Mouse (Mus musculus): ENCODE data around the gene Sema4g. TPM values are rescaled to one million over a fixed set of nuclear protein-coding genes. Genes with fewer than 3 reads are reported as not detected.
A peak's percentile ranks its signal among the peaks of the same experiment; 100 is the strongest.
"Not testable (repeated sequence)": the region's sequence is repeated elsewhere in the genome, so short reads cannot be mapped to it uniquely, and the experiment has no call there.

Gene Sema4g
- polyA plus RNA-seq, 1 experiment = 92.2 TPM

GRCm38 (mm10) chr19:45030746-45031693 is 42.1 kb downstream of the Sema4g start:
- no peak overlapping the region for H3K4me3 ChIP-seq (ENCODE audit: insufficient read depth, low read depth, low read length)
- peak; percentile 91 for DNase-seq
- H3K4me1 ChIP-seq (ENCODE audit: control insufficient read depth, insufficient read depth, low read length) = peaks cover 7% of the 10 kb centered on the region; the same call in 1 of the 2 replicates
- no peaks in the 10 kb centered on the region; the same call in 1 of the 2 replicates for H3K36me3 ChIP-seq (ENCODE audit: control insufficient read depth, insufficient read depth, low read length)
- TF ChIP-seq POLR2A (IDR thresholded peaks at IDR 0.05; ENCODE audit: low read depth, low read length) = no peak
- peak; percentile 82 for TF ChIP-seq CTCF (conservative IDR thresholded peaks at IDR 0.05; ENCODE audit: insufficient read depth, insufficient read length, low read depth, low read length)
- H3K27ac ChIP-seq (ENCODE audit: insufficient read depth, low read depth, low read length) = no peak overlapping the region
- no peaks in the 10 kb centered on the region for H3K27me3 ChIP-seq (replicated peaks; ENCODE audit: control insufficient read depth, insufficient read depth, low read length)
- 29% methylated on average over 20 of the region's 20 CpGs for WGBS

GRCm38 (mm10) chr19:45031780-45032179 is 42.9 kb downstream of the Sema4g start:
- H3K4me1 ChIP-seq (ENCODE audit: control insufficient read depth, insufficient read depth, low read length) = peaks cover 7% of the 10 kb centered on the region; the same call in 1 of the 2 replicates
- TF ChIP-seq CTCF (conservative IDR thresholded peaks at IDR 0.05; ENCODE audit: insufficient read depth, insufficient read length, low read depth, low read length) (peak; percentile 93), POLR2A (IDR thresholded peaks at IDR 0.05; ENCODE audit: low read depth, low read length) (no peak)
- H3K36me3 ChIP-seq (ENCODE audit: control insufficient read depth, insufficient read depth, low read length) = no peaks in the 10 kb centered on the region
- peak; percentile 85 for DNase-seq
- 20% methylated on average over 4 of the region's 4 CpGs for WGBS
- H3K27ac ChIP-seq (ENCODE audit: insufficient read depth, low read depth, low read length) = no peak overlapping the region
- no peak overlapping the region for H3K4me3 ChIP-seq (ENCODE audit: insufficient read depth, low read depth, low read length)
- no peaks in the 10 kb centered on the region for H3K27me3 ChIP-seq (replicated peaks; ENCODE audit: control insufficient read depth, insufficient read depth, low read length)

GRCm38 (mm10) chr19:45032570-45033332 is 43.9 kb downstream of the Sema4g start:
- H3K27me3 ChIP-seq (replicated peaks; ENCODE audit: control insufficient read depth, insufficient read depth, low read length) = no peaks in the 10 kb centered on the region
- no peak overlapping the region for H3K4me3 ChIP-seq (ENCODE audit: insufficient read depth, low read depth, low read length)
- TF ChIP-seq POLR2A (IDR thresholded peaks at IDR 0.05; ENCODE audit: low read depth, low read length) (no peak), CTCF (conservative IDR thresholded peaks at IDR 0.05; ENCODE audit: insufficient read depth, insufficient read length, low read depth, low read length) (peak; percentile 44; the same call in 1 of the 2 replicates)
- 50% methylated on average over 17 of the region's 17 CpGs for WGBS
- H3K27ac ChIP-seq (ENCODE audit: insufficient read depth, low read depth, low read length) = no peak overlapping the region
- H3K4me1 ChIP-seq (ENCODE audit: control insufficient read depth, insufficient read depth, low read length) = peaks cover 7% of the 10 kb centered on the region; the same call in 1 of the 2 replicates
- no peak for DNase-seq
- no peaks in the 10 kb centered on the region for H3K36me3 ChIP-seq (ENCODE audit: control insufficient read depth, insufficient read depth, low read length)

- DNase-seq = no peak
- Histone ChIP-seq H3K4me1 (ENCODE audit: control insufficient read depth, insufficient read depth, low read length) (no peaks in the 10 kb centered on the region), H3K36me3 (ENCODE audit: control insufficient read depth, insufficient read depth, low read length) (no peaks in the 10 kb centered on the region), H3K27me3 (replicated peaks; ENCODE audit: control insufficient read depth, insufficient read depth, low read length) (no peaks in the 10 kb centered on the region), H3K27ac (ENCODE audit: insufficient read depth, low read depth, low read length) (no peak overlapping the region), H3K4me3 (ENCODE audit: insufficient read depth, low read depth, low read length) (no peak overlapping the region)
- WGBS = 44% methylated on average over 16 of the region's 16 CpGs
- no peak for TF ChIP-seq POLR2A (IDR thresholded peaks at IDR 0.05; ENCODE audit: low read depth, low read length)
- peak; percentile 49 for TF ChIP-seq CTCF (conservative IDR thresholded peaks at IDR 0.05; ENCODE audit: insufficient read depth, insufficient read length, low read depth, low read length)
These were observed 48.0 kb downstream of the Sema4g start for GRCm38 (mm10) chr19:45036867-45037266.

- not testable (repeated sequence) for DNase-seq; H3K36me3 ChIP-seq (ENCODE audit: control insufficient read depth, insufficient read depth, low read length); H3K4me3 ChIP-seq (ENCODE audit: insufficient read depth, low read depth, low read length); H3K27me3 ChIP-seq (replicated peaks; ENCODE audit: control insufficient read depth, insufficient read depth, low read length); H3K4me1 ChIP-seq (ENCODE audit: control insufficient read depth, insufficient read depth, low read length); H3K27ac ChIP-seq (ENCODE audit: insufficient read depth, low read depth, low read length)
- 89% methylated on average over 7 of the region's 7 CpGs for WGBS
These were observed 49.3 kb downstream of the Sema4g start for GRCm38 (mm10) chr19:45038198-45038597.

GRCm38 (mm10) chr19:45040214-45040613 is 51.3 kb downstream of the Sema4g start:
- H3K36me3 ChIP-seq (ENCODE audit: control insufficient read depth, insufficient read depth, low read length) = no peaks in the 10 kb centered on the region
- TF ChIP-seq POLR2A (IDR thresholded peaks at IDR 0.05; ENCODE audit: low read depth, low read length) (no peak), CTCF (conservative IDR thresholded peaks at IDR 0.05; ENCODE audit: insufficient read depth, insufficient read length, low read depth, low read length) (no peak)
- no peak overlapping the region for H3K4me3 ChIP-seq (ENCODE audit: insufficient read depth, low read depth, low read length)
- no peak overlapping the region for H3K27ac ChIP-seq (ENCODE audit: insufficient read depth, low read depth, low read length)
- no peaks in the 10 kb centered on the region for H3K4me1 ChIP-seq (ENCODE audit: control insufficient read depth, insufficient read depth, low read length)
- DNase-seq = no peak
- 51% methylated on average over 13 of the region's 13 CpGs for WGBS
- no peaks in the 10 kb centered on the region; the same call in 1 of the 2 replicates for H3K27me3 ChIP-seq (replicated peaks; ENCODE audit: control insufficient read depth, insufficient read depth, low read length)

Data from kidney, adult 2 months (tissue).